Mouse (Mus musculus): ENCODE results near the gene Gata2.
A peak's percentile ranks its signal among the peaks of the same experiment; 100 is the strongest.
"Not testable (repeated sequence)": the region's sequence is repeated elsewhere in the genome, so short reads cannot be mapped to it uniquely, and the experiment has no call there.

Gata2 gene

DNA sequence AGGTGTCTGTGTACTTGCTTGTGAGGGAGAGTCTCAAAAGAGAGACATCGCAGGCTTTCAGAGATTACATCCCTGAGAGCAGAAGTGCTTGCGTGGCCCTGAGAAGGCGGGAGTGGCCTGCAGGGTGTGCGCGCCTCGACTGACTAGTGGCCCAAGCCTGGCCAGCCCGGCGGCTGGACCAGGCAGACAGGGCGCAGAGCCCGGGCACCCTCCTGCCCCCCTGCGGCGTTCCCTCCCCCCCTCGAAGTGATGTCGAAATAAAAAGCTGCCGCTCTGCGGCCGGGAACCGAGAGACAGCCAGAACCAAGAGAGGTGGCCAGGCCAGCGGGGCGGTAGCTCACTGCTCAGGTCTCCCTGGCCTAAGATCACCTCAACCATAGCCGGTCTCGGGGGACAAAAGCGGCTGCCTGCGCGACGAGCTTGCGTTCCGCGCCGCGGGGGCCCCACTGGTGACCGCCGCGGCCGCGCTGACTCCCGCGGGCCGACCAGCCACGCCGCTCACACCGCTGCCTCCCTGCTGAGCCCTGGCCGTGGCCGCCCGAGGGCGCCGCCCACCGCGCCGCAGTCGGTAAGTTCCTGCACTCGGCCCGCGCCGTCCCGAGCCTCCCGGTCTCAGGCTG is at the start of gene Gata2:
Gene Gata2, plus strand, starts transcription at position 459 of the 620 bp plus-strand sequence.
- DNase-seq (ENCODE audit: low spot score) = no peak

DNA sequence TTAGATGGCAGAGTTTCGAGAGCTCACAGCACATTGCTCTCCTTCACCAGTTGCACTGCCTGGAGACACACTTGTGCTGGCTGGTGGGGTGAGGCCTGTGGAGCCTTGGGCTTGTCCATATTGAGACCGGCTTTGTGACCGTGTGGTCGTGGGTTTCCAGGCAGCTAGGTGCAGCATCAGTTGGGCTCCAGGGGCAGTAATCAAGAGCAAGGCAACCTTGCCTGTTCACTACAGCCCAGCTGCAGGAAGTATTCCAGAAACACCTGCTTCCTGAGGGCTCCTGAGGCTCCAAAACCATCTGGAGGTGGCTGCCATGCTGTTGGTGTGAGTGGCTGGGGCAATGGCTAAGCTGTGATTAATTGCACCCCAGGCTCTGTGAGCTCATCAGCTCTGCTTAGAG is 47.9 kb upstream of the Gata2 start:
- DNase-seq (ENCODE audit: low spot score) = no peak

DNA sequence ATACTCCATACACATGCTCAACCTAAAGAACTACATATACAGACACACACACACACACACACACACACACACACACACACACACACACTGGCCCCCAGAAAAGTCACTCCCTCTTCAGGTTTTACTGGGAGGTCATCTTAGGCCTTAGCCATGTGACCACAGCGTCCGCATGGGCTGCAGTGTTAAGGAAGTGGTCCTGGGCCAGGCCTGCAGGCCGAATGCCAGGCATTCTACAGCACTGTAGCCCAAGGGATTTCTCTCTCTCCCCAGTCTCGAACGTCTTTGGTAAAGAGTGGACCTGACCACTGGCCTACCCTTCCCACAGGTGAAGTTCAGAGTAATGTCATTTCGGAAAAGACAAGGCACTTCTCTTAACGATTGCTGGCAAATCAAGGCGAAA is 47.1 kb upstream of the Gata2 start:
- no peak for DNase-seq (ENCODE audit: low spot score)

DNA sequence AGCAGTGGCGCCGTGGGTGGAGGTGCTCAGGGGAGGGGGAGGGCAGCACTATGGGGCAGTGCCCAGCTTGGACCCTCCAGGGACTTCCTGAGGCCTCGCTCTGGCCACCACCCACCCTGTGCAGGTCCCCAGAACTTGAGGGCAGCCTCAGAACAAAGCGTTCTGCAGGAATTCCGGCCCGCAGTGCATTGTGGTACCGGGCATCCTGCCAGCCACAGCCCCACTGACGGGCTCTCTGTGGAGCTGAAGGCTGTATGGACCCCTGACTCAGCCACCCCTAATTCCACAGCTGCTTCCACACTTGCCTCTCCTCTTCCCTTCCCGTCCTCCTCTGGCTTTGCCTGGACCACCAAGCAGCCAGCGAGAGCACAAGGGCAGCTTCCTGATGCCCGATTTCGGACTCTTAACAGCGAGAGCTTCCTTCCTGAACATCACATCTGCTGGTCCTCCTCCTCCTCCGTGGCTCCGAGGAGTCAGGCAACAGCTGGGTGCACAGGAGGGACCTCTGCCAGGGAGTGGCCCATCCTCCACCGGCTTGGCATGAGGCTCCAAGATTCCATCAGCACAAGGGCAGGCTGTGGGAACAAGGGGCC is 46.2 kb upstream of the Gata2 start:
- no peak for DNase-seq (ENCODE audit: low spot score)

DNA sequence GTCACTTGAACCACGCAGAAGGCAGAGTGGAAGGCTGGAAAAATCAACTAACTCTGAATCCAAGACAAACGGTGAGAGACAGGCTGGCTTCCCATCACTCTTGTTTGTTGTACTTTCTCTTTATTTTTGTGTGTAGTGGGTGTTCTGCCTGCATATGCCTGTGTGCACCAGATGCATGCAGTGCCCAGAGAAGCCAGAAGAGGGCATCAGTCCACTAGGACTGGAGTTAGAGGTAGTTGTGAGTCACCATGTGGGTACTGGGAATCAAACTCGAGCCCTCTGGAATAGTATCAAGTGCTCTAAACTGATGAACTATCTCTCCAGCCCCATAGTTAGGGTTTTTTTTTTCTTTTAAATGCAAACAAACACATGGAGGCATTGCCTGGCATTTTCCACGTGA is 42.4 kb upstream of the Gata2 start:
- DNase-seq (ENCODE audit: low spot score) = no peak

DNA sequence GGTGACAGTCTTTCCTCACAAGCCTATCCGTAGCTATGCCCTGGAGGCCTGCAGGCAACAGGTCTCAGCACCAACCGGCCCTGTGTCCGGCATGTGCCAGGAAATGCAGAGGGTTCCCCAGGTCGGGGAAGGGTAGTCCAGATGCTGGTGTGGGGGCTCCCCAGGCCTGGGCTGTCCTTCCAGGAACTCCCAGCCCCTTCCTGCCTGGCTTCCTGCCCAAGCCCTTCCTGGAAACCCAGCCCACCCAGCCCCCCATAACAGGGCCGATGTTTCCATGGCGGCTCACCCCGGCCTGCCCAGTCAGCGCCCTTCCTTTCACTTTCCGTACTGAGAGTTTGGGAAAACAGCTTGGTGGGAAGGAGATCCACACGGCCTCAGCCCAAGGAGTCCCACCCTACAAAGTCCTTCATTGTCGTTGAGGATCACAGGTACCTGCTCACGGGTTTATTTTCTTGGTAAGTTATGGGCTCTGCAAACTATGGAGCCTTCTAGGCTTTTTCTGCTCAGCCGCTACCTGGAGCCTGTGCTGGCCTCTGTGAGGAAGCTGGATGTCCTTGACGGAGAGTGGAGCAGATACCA is 41.5 kb upstream of the Gata2 start:
- DNase-seq (ENCODE audit: low spot score) = peak; percentile 4

DNA sequence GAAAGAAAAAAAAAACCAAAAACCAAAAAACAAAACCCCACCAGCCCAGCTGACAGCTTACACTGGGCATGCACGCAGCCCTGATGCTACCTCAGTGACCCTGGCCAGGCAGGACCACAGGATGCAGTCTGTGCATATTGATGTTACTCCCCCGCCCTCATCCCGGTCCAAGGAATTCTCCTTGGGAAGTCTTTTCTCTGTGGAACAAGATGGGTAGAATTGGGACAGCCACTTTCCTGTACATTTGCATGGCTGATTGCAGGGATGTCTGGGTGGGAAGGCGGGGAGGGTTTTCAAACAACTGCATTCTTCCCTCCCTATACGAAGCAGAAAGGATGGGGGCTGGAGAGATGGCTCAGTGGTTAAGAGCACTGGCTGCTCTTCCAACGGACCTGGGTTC is 40.7 kb upstream of the Gata2 start:
- no peak for DNase-seq (ENCODE audit: low spot score)

DNA sequence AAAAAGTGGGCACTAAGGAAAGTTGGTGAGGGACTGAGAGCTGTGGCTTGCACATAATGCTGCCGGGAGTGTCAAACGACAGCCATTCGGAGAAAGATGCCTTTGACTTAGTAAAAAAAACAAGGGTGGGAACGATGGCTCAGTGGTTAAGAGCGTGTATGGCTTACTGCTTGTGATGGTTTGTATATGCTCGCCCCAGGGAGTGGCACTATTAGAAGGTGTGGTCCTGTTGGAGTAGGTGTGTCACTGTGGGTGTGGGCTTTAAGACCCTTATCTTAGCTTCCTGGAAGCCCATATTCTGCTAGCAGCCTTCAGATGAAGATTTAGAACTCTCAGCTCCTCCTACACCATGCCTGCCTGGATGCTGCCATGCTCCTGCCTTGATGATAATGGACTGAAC is 38.1 kb upstream of the Gata2 start:
- DNase-seq (ENCODE audit: low spot score) = not testable (repeated sequence)

DNA sequence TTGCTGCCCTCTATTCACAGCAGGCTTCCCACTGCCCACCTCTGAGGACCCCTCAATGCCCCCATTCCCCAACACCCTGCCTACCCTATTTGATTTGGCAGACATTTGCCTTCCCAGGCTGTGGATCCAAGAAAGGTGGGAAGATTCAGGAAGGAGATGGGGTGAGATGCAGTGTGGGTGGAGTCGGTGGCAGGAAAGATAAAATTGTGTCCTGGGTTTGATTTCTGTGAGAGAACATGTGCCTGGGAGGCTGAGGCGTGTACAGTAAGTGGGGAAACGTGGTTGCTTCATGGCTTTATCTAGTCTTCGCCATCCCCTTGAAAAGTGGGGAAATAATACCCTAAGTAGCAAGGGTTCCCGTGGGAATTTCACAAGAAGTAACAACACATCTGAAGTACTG is 34.9 kb upstream of the Gata2 start:
- DNase-seq (ENCODE audit: low spot score) = no peak

DNA sequence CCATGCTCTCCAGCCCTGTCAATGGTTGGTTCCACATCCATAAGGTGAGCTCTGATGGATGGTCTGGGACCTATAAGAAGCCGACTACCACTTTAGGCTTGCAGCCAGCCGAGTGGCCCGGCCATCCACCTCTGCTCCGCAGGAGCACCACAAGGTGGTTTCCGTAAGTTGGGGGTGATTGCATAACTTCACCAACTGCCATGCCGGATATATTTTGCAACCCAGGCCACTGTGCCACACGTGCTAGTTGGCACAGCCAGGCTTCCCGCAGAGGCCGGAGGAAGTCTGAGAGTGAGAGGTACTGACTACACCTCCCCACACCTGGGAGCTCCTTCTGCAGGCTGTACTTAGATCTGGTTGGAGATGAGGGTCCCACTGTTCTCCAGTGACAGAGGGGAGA is 27.6 kb upstream of the Gata2 start:
- DNase-seq (ENCODE audit: low spot score) = no peak

DNA sequence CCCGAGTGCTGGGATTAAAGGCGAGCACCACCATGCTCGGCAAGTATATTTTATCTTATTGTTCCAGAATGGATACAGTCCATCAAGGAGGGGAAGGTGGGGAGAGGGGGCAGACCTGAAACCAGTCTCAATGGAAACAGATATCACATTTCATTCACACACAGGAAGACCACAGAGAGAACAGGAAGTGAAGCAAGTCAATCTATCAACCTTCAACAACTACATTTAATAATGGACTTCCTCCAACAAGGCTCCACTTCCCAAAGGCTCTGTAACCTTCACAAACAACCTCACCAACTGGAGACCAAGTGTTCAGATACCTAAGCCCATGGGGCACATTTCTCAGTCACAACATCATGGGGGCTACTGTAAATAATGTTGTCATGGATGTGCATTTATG is 19.5 kb upstream of the Gata2 start:
- no peak for DNase-seq (ENCODE audit: low spot score)

DNA sequence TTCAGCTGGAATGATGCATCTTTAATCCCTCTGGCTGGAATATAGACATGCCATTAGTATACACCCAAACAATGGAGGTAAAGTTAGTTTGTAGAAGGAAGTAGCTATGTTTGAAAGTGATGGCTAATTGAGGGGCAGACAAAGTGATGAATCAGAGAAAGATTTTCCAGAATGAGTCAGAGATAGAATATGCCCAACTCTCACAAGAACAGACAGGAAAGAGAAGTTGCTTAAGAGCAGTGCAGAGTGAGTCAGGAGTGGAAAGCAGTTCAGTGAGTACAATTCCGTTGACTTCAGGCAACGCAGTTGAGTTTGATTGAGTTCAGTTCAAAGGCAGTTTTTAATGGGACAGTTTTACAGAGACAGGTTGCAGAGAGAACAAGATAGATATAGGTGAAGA is 19.0 kb upstream of the Gata2 start:
- DNase-seq (ENCODE audit: low spot score) = no peak

DNA sequence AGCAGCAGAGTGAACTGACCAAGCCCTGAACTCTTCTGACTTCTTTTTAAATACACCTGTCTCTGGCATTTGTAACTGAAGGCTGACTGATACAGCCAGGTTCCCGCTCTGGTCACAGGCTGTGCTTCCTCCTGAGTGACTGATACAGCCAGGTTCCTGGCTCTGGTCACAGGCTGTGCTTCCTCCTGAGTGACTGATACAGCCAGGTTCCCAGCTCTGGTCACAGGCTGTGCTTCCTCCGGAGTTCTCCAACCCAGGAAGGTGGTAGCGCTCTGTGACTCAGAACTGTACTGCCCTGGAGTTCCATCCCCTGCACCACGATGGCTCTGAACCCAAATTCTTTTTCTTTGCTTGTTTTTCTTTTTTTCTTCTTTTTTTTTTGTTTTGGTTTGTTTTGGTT is 9.0 kb upstream of the Gata2 start:
- no peak for DNase-seq (ENCODE audit: low spot score)

DNA sequence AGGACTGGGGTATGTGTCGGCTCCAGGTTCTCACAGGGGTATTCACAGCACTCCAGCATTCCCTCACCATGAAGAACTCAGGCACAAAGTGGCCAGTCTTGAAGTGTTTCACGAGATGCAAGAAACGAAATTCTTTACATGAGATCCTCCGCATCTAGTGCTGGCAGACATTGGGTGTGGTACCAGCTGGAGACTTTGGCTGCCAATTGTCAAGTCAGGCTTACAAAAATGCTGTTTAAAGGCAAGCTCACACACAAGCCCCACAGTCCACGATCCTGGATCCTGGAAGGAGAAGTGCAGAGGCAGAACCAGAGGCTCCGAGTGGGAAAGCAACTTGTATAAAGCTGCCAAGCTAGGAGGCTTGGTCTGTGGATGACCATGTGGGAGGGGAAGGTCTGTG is 5.5 kb upstream of the Gata2 start:
- DNase-seq (ENCODE audit: low spot score) = no peak

DNA sequence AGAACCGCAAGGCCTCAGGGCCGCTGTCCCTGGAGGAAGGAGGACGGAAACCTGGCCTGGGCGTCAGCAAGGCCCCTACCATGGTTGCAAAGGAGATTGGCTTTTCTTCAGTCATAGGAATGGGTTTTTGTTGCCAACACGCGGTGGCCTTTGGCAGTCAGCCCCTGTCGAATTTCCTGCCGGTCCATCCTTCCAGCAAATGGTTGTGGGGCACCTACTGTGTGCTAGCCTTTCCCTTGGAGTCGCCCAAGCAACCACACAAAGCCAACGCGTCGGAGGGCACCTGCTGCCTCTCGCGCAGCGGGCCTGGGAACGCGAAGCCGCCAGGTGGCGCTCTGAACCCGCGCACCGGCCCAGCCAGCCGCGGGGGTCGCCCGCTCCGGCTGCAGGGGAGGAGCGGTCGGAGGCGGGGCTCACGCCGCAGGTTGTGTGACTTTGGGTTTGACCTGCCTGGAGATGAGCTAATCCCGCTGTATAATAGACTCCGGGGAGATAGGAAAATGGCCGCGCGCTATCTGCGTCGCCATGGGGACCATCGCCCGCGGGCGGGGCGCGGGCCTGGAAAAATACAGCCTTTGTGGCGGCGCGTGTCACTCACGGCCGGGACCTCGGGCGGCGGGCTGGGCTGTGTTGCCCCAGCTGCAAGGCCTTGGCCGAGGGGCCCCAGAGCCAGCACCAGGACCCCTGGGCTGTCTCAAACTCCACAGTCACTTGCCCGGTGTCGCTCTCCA is 4.2 kb upstream of the Gata2 start:
- peak; percentile 84 for DNase-seq (ENCODE audit: low spot score)

DNA sequence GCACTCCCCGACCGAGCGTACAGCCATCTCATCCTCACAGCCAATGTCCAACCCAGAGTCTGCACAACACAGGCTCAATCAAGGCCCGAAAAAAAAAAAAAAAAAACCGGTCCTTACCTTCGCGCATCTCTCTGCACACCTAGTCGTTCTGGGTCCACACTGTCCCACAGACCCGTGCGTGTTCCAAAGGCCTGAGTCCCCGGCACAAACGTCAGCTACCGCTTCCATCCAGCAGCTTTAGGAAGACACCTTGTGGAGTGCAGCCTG is 3.7 kb upstream of the Gata2 start:
- DNase-seq (ENCODE audit: low spot score) = no peak

DNA sequence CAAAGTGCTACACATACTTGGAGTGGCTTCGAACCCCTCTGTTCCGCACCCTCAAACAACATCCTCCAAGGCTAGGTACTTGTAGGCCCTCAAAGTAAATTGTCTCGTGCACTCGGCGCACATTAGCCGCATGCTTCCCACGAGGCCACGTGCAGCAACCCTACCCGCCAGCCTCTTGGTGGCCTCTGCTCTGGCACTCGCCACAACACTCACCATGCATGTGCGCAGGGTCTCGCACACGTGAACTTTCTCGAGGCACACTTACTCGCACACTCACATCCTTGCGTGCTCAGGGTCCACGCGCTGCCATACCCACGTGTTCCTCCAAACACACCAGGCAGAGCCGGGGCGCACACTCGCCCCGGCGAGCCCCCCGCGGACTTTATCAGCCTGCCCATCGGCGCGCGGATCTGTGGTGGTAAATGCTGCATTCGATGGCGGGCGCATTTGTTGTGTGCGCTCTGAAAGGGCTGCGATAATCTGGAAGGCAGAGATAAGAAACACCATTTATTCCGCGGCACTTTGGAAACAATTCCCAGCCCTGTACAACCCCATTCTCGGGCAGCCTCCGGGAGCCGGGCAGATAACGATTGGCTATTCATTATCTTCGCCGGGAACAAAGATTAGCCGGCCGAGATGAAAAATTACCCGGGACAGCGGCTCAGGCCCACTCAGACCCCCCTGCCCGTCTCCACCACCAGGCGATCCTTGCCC is 3.2 kb upstream of the Gata2 start:
- DNase-seq (ENCODE audit: low spot score) = no peak

DNA sequence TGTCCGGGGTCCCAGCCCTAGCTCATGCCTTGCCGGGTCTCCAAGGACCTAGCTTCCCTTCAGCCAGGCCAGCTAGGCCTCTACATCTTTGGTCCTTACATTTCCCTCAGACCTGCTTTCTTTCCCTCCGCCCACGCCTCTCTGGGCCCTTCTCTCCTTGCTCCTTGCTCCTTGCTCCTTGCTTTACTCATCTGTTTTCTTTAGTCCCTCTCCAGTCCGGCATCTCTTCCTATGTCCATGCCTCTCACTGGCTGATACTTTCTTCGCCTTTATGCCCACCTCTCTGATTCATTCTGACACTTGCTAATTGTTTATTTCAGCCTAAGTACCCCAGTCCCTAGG is 2.7 kb upstream of the Gata2 start:
- no peak for DNase-seq (ENCODE audit: low spot score)

DNA sequence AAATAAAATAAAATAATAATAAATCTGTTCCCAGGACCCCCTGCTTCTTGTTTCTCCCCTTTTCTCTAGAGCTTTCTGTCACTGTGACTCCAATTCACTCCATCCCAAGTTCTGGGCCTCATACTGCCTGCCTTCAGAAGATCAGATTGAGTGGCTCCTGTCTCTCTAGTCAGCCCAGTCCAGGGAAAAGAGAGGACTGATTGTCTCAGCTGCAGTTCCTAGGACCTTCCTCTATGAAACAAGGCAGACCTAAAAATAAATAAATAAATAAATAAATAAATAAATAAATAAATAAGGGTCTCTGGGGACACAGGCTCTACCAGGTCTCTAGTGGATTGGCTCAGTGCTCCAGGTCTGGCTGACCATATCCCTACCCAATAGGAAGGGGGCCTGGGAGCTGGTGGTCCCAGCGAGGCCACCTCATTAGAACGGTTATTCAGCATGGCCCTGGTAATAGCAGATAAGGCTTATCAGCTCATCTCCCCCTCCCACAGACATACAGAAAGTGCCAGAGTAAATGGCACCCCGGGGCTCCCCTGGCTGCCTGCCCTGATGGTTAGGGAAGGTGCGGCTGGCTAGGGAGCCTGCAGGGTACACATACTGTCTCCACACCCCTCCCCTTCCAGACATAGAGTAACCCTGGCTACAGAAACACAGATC is 2.1 kb upstream of the Gata2 start:
- no peak for DNase-seq (ENCODE audit: low spot score)

DNA sequence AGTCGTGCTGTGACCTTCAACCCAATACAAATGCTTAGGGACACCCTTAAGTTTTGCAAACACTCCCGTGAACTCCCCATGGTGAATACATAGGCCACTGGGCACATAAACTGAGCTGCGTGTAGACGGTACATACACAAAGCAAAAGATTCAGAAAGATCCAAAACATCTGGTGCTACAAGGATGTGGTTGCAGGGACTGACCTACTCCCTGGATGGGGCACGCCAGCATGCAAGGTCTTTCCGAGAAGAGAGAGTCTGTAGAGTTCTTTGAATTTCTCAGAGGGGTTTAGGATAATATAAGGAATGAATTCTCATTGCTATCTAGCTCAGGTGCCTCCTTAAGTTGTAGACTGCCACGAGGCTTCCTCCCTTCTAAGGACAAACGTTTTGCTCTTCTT is 935 bp upstream of the Gata2 start:
- DNase-seq (ENCODE audit: low spot score) = no peak

DNA sequence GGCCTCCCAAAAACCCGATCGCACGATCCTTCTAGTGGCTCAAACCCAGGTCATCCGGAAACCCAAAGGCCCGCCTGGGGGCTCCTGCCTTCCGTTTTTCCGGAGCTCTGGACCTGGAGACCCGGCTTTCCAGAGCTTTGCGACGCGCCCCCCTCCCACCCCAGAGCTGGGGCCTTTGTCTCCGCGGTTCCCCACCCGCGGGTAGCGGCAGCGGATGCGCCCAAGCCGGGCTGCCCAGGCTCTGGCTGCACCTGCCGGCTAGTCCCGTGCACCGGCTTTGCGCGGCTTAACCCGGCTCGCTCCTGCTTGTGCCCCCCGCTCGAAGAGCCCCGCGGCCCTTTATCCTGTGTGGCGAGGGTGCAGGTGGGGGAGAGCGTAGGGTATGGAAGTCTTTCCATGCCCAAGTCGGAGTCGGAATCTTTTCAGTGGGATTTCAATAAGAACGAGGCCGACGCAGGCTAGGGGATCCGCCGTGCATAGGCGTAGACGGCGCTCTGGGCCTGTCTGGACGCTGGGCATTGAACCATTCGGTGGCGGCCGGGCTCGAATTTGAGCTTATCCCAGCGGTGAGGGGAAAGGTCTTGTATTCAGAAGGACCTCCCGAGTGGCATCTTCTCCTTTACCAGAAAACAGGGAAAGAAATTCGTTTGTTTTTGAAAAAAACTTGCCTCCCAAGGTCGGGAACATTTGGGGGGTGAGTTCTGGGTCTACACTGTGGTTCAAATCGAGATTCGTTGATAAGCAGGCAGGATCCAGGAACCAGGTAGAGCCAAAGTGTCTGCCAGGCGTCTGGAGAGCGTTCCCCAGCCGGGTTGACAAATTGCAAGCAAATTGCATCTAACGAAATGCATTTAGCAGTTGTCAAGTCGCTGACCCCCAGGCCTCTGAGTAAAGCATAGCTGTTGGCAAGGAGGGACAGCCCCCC is 624 bp downstream of the Gata2 start:
- no peak for DNase-seq (ENCODE audit: low spot score)

DNA sequence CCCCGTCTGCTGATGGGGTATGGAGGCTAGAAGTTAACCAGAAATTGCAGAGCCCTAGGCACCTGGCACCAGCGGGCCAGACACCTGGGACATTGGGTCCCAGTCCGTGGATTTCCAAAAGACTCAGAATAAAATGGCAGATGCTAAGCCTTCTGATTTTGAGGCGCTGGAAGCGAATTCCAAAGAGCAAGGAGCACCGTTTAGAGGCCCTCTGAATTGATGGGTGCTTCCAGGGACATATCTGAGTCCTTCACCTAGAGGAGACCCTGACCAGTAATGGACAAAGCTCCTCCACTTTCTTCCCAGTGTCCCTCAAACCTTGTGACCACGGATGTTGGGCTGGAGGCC is 1.3 kb downstream of the Gata2 start:
- no peak for DNase-seq (ENCODE audit: low spot score)

Data from yolk sac, embryonic 10.5 days (tissue).